Mouse (Mus musculus) lung, postnatal 0 days (tissue): Measurements from ENCODE around the gene Rab20.

Source experiments
- CTCF ChIP-seq: IDR thresholded peaks from 2 replicates; pipeline ENCODE4 v1.5.1; 2016; ENCODE audit warnings: antibody characterized with exemption, mild to moderate bottlenecking
- EP300 ChIP-seq: IDR thresholded peaks from 2 replicates; pipeline ENCODE4 v1.6.1; 2016; ENCODE audit warnings: antibody characterized with exemption, mild to moderate bottlenecking, control low read depth

- TF ChIP-seq CTCF (no peak), EP300 (no peak)
Measured at GRCm38 (mm10) chr8:11475397-11475796, 3.1 kb downstream of the Rab20 start.
